Mouse (Mus musculus): ENCODE data around the gene Nabp2.

Nabp2 gene

GRCm38 (mm10) chr10:128388941-128389340, 22.4 kb downstream of the Nabp2 start:
- DNase-seq (ENCODE audit: low read depth, low spot score), result no peak

GRCm38 (mm10) chr10:128385902-128386301, 25.4 kb downstream of the Nabp2 start:
- no peak for DNase-seq (ENCODE audit: low read depth, low spot score)

- DNase-seq (ENCODE audit: low read depth, low spot score), result no peak
Measured at GRCm38 (mm10) chr10:128382482-128382881, 28.8 kb downstream of the Nabp2 start.

GRCm38 (mm10) chr10:128380565-128380964, 30.7 kb downstream of the Nabp2 start:
- no peak for DNase-seq (ENCODE audit: low read depth, low spot score)

- no peak for DNase-seq (ENCODE audit: low read depth, low spot score)
Measured at GRCm38 (mm10) chr10:128379260-128379659, 32.0 kb downstream of the Nabp2 start.

GRCm38 (mm10) chr10:128378462-128378861, 32.8 kb downstream of the Nabp2 start:
- DNase-seq (ENCODE audit: low read depth, low spot score), result no peak

GRCm38 (mm10) chr10:128377940-128378448, 33.3 kb downstream of the Nabp2 start:
- no peak for DNase-seq (ENCODE audit: low read depth, low spot score)

GRCm38 (mm10) chr10:128377222-128377939, 33.9 kb downstream of the Nabp2 start:
- DNase-seq (ENCODE audit: low read depth, low spot score), result peak; percentile 68

- peak; percentile 79 for DNase-seq (ENCODE audit: low read depth, low spot score)
Measured at GRCm38 (mm10) chr10:128376455-128377211, 34.7 kb downstream of the Nabp2 start, which contains the start of gene Ankrd52. TSS of gene Ankrd52 (plus strand) at chr10:128377115.

- DNase-seq (ENCODE audit: low read depth, low spot score), result no peak
Measured at GRCm38 (mm10) chr10:128376099-128376454, 35.2 kb downstream of the Nabp2 start.

GRCm38 (mm10) chr10:128374393-128374792, 36.9 kb downstream of the Nabp2 start:
- peak; percentile 32 for DNase-seq (ENCODE audit: low read depth, low spot score)

- DNase-seq (ENCODE audit: low read depth, low spot score), result no peak
Measured at GRCm38 (mm10) chr10:128372989-128373748, 38.1 kb downstream of the Nabp2 start.

- no peak for DNase-seq (ENCODE audit: low read depth, low spot score)
Measured at GRCm38 (mm10) chr10:128372142-128372541, 39.1 kb downstream of the Nabp2 start.

GRCm38 (mm10) chr10:128370601-128371000, 40.7 kb downstream of the Nabp2 start:
- DNase-seq (ENCODE audit: low read depth, low spot score), result no peak

- DNase-seq (ENCODE audit: low read depth, low spot score), result no peak
Measured at GRCm38 (mm10) chr10:128370021-128370420, 41.3 kb downstream of the Nabp2 start.

GRCm38 (mm10) chr10:128369599-128369998, 41.7 kb downstream of the Nabp2 start:
- no peak for DNase-seq (ENCODE audit: low read depth, low spot score)

- no peak for DNase-seq (ENCODE audit: low read depth, low spot score)
Measured at GRCm38 (mm10) chr10:128369218-128369543, 42.1 kb downstream of the Nabp2 start.

GRCm38 (mm10) chr10:128368402-128369217, 42.7 kb downstream of the Nabp2 start, which contains the start of gene Coq10a:
TSS of gene Coq10a (minus strand) at chr10:128368997.
- DNase-seq (ENCODE audit: low read depth, low spot score), result peak; percentile 92

GRCm38 (mm10) chr10:128367899-128368401, 43.3 kb downstream of the Nabp2 start:
- DNase-seq (ENCODE audit: low read depth, low spot score), result no peak

GRCm38 (mm10) chr10:128362568-128362967, 48.7 kb downstream of the Nabp2 start:
- DNase-seq (ENCODE audit: low read depth, low spot score), result peak; percentile 52

GRCm38 (mm10) chr10:128361836-128362235, 49.5 kb downstream of the Nabp2 start:
- no peak for DNase-seq (ENCODE audit: low read depth, low spot score)
